Mouse (Mus musculus) kidney, adult 2 months (tissue): Measurements from ENCODE around the gene Myh7b. TPM values are rescaled to one million over a fixed set of nuclear protein-coding genes. Genes with fewer than 3 reads are reported as not detected.

Source experiments
- DNase-seq: peaks from one replicate; pipeline ENCODE4 v3.0.0; 2021
- H3K27ac ChIP-seq: fragments of 200-500 bp; 2 replicates; pipeline ENCODE4 v1.5.1; 2012; ENCODE audit warnings: low read depth, low read length, control low read depth, inconsistent platforms; ENCODE audit not compliant: insufficient read depth
- H3K27me3 ChIP-seq: fragments of 200-500 bp; replicated peaks from 2 replicates; pipeline ENCODE4 v1.6.1; 2012; ENCODE audit warnings: mild to moderate bottlenecking, moderate library complexity, low read length, inconsistent platforms; ENCODE audit not compliant: control insufficient read depth, insufficient read depth
- H3K36me3 ChIP-seq: fragments of 200-500 bp; 2 replicates; pipeline ENCODE4 v1.6.1; 2012; ENCODE audit warnings: mild to moderate bottlenecking, moderate library complexity, low read length, inconsistent platforms; ENCODE audit not compliant: control insufficient read depth, insufficient read depth
- H3K4me1 ChIP-seq: fragments of 200-500 bp; 2 replicates; pipeline ENCODE4 v1.6.1; 2011; ENCODE audit warnings: low read length; ENCODE audit not compliant: control insufficient read depth, insufficient read depth
- H3K4me3 ChIP-seq: fragments of 200-500 bp; 2 replicates; pipeline ENCODE4 v1.5.1; 2011; ENCODE audit warnings: mild to moderate bottlenecking, low read depth, low read length, control low read depth; ENCODE audit not compliant: insufficient read depth
- CTCF ChIP-seq: fragments of 200-500 bp; conservative IDR thresholded peaks from 2 replicates; pipeline ENCODE4 v1.5.1; 2011; ENCODE audit warnings: low read depth, mild to moderate bottlenecking, control low read depth, low read length, moderate library complexity, mixed read lengths; ENCODE audit not compliant: insufficient read depth, insufficient read length
- POLR2A ChIP-seq: fragments of 200-500 bp; IDR thresholded peaks from one replicate; pipeline ENCODE4 v1.6.1; 2011; ENCODE audit warnings: low read depth, low read length, control low read depth
- WGBS: fragments of 180-500 bp; shearing (Covaris S2); methylation state at CpG from one replicate; pipeline ENCODE4 v1.1.7; 2018; 5-methylcytosine and 5-hydroxymethylcytosine counted together
- polyA plus RNA-seq: library from polyadenylated mRNA; depleted of rRNA; stranded (reverse); fragments of >200 nt; gene quantifications from 2 replicates; pipeline ENCODE4 v1.2.3, GENCODE M21; 2012

The Myh7b gene
- polyA plus RNA-seq, 1 experiment, result 0.05 TPM

DNA sequence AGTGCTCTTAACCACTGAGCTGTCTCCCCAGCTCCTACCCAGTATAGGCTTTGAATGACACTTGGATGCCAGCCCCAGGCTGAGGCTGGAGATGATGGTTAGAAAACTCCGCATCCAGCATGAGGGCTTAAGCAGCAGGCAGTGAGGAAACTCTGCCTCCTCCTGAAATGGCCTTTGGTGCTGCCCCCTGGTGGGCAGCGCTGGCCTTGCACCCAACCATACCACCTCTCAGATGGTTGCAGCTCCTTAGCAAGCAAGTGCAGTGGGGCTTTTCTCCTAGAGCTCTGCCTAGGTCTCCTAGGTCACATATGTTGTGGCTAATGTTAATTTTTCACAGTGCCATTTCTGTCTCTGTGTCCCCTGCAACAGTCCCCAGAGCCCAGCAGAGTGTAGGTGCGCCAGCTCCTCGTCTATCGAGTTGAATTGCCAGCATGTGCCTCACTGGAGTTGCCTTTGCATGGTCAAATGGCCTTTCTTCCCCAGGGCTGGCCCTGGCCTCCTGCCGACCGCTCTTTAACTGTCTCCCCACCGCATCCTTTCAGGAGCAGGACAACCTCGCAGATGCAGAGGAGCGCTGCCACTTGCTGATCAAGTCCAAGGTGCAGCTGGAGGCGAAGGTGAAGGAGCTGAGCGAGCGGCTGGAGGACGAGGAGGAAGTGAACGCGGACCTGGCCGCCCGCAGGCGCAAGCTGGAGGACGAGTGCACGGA, 16.2 kb downstream of the Myh7b start:
- Histone ChIP-seq H3K36me3 (no peaks in the 10 kb centered on the region), H3K4me1 (no peaks in the 10 kb centered on the region), H3K4me3 (no peak overlapping the region), H3K27ac (no peak overlapping the region), H3K27me3 (no peaks in the 10 kb centered on the region)
- TF ChIP-seq POLR2A (no peak), CTCF (peak; percentile 92)
- 61% methylated on average over 21 of the region's 21 CpGs for WGBS
- peak; percentile 69 for DNase-seq

DNA sequence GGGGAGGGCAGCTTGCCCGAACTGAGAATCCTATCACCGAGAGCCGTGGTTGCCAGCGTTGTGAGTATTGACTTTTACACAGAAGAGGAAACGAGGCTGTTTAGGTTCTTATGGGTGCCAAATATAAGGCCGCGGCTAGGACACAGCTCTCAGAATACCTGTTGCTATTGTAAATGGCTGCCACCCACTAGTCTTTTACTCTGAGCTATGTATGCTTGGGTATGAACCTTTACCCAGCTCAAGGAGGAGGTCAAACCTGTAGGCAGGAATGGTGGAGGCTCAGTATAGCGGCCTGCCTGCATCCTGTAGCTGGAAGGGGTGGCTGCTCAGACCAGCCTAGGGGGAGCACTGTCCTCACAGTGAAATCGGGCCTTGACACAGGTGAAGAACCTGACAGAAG, 17.1 kb downstream of the Myh7b start:
- TF ChIP-seq POLR2A (no peak), CTCF (no peak)
- H3K36me3 ChIP-seq, result no peaks in the 10 kb centered on the region
- H3K4me3 ChIP-seq, result no peak overlapping the region
- no peak for DNase-seq
- no peak overlapping the region for H3K27ac ChIP-seq
- no peaks in the 10 kb centered on the region for H3K27me3 ChIP-seq
- WGBS, result 95% methylated on average over 9 of the region's 9 CpGs
- H3K4me1 ChIP-seq, result no peaks in the 10 kb centered on the region

DNA sequence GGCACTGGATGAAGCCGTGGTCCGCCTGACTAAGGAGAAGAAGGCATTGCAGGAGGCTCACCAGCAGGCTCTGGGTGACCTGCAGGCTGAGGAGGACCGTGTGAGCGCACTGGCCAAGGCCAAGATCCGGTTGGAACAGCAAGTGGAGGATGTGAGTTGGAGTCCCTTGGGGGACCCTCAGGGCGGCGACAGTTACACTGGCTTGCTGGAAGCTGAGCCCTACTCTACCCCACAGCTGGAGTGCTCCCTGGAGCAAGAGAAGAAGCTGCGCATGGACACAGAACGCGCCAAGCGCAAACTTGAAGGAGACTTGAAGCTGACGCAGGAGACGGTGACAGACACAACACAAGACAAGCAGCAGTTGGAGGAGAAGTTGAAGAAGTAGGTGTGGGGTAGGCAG, 17.5 kb downstream of the Myh7b start:
- no peak overlapping the region for H3K27ac ChIP-seq
- DNase-seq, result no peak
- H3K4me3 ChIP-seq, result no peak overlapping the region
- H3K4me1 ChIP-seq, result no peaks in the 10 kb centered on the region
- TF ChIP-seq CTCF, result no peak
- TF ChIP-seq POLR2A, result no peak
- H3K27me3 ChIP-seq, result no peaks in the 10 kb centered on the region
- 89% methylated on average over 13 of the region's 13 CpGs for WGBS
- no peaks in the 10 kb centered on the region for H3K36me3 ChIP-seq

GRCm38 (mm10) chr2:155629231-155629661, 18.2 kb downstream of the Myh7b start:
- Histone ChIP-seq H3K4me3 (peak overlapping the region; percentile 25; the same call in 1 of the 2 replicates), H3K27ac (no peak overlapping the region), H3K4me1 (no peaks in the 10 kb centered on the region), H3K36me3 (no peaks in the 10 kb centered on the region; the same call in 1 of the 2 replicates), H3K27me3 (no peaks in the 10 kb centered on the region)
- TF ChIP-seq POLR2A (no peak), CTCF (no peak)
- DNase-seq, result peak; percentile 18
- 5% methylated on average over 35 of the region's 35 CpGs for WGBS

- 88% methylated on average over 20 of the region's 20 CpGs for WGBS
- no peak for DNase-seq
- TF ChIP-seq CTCF, result no peak
- no peak for TF ChIP-seq POLR2A
- Histone ChIP-seq H3K27ac (no peak overlapping the region), H3K4me3 (no peak overlapping the region), H3K4me1 (no peaks in the 10 kb centered on the region), H3K27me3 (no peaks in the 10 kb centered on the region), H3K36me3 (no peaks in the 10 kb centered on the region; the same call in 1 of the 2 replicates)
These were observed 19.1 kb downstream of the Myh7b start for GRCm38 (mm10) chr2:155630153-155630552.

GRCm38 (mm10) chr2:155630590-155631416, 19.8 kb downstream of the Myh7b start:
- no peaks in the 10 kb centered on the region for H3K4me1 ChIP-seq
- H3K4me3 ChIP-seq, result no peak overlapping the region
- H3K27me3 ChIP-seq, result no peaks in the 10 kb centered on the region
- H3K27ac ChIP-seq, result no peak overlapping the region
- DNase-seq, result no peak
- H3K36me3 ChIP-seq, result no peaks in the 10 kb centered on the region; the same call in 1 of the 2 replicates
- 72% methylated on average over 43 of the region's 43 CpGs for WGBS
- TF ChIP-seq CTCF, result no peak
- no peak for TF ChIP-seq POLR2A

GRCm38 (mm10) chr2:155632138-155632936, 21.3 kb downstream of the Myh7b start:
- Histone ChIP-seq H3K36me3 (no peaks in the 10 kb centered on the region; the same call in 1 of the 2 replicates), H3K27ac (no peak overlapping the region), H3K27me3 (no peaks in the 10 kb centered on the region), H3K4me1 (no peaks in the 10 kb centered on the region), H3K4me3 (no peak overlapping the region)
- DNase-seq, result no peak
- WGBS, result 77% methylated on average over 30 of the region's 30 CpGs
- no peak for TF ChIP-seq POLR2A
- no peak for TF ChIP-seq CTCF
